Mouse (Mus musculus): ENCODE data around the gene Ecm1. TPM values are rescaled to one million over a fixed set of nuclear protein-coding genes. Genes with fewer than 3 reads are reported as not detected.

The Ecm1 gene
- polyA plus RNA-seq, 1 experiment from 2014 or later: 20.5 TPM

- Histone ChIP-seq H3K27ac (ENCODE audit: low read depth, low read length) (no peak overlapping the region), H3K36me3 (ENCODE audit: control insufficient read depth, insufficient read depth, low read length) (peaks cover 6% of the 10 kb centered on the region), H3K4me2 (ENCODE audit: low read depth) (no peak overlapping the region), H3K4me3 (ENCODE audit: low read depth, low read length) (no peak overlapping the region), H3K27me3 (ENCODE audit: control insufficient read depth, insufficient read depth, low read length) (no peaks in the 10 kb centered on the region), H3K9me3 (ENCODE audit: control insufficient read depth, low read length) (no peaks in the 10 kb centered on the region), H3K4me1 (ENCODE audit: control insufficient read depth, insufficient read depth, low read length) (no peaks in the 10 kb centered on the region), H3K9ac (ENCODE audit: low read length) (no peak overlapping the region)
- ATAC-seq (ENCODE audit: insufficient read depth, low FRiP score, low TSS enrichment): no peak
- 97% methylated on average over 9 of the region's 9 CpGs for WGBS
- DNase-seq (ENCODE audit: low spot score): no peak
These were observed 7.1 kb downstream of the Ecm1 start for GRCm38 (mm10) chr3:95732297-95732696.

- no peaks in the 10 kb centered on the region for H3K4me1 ChIP-seq (ENCODE audit: control insufficient read depth, insufficient read depth, low read length)
- H3K36me3 ChIP-seq (ENCODE audit: control insufficient read depth, insufficient read depth, low read length): peaks cover 6% of the 10 kb centered on the region
- 90% methylated on average over 4 of the region's 4 CpGs for WGBS
- no peak overlapping the region for H3K9ac ChIP-seq (ENCODE audit: low read length)
- H3K27me3 ChIP-seq (ENCODE audit: control insufficient read depth, insufficient read depth, low read length): no peaks in the 10 kb centered on the region
- DNase-seq (ENCODE audit: low spot score) (no peak), ATAC-seq (ENCODE audit: insufficient read depth, low FRiP score, low TSS enrichment) (no peak)
- H3K4me2 ChIP-seq (ENCODE audit: low read depth): no peak overlapping the region
- H3K9me3 ChIP-seq (ENCODE audit: control insufficient read depth, low read length): no peaks in the 10 kb centered on the region
- no peak overlapping the region for H3K27ac ChIP-seq (ENCODE audit: low read depth, low read length)
- no peak overlapping the region for H3K4me3 ChIP-seq (ENCODE audit: low read depth, low read length)
These were observed 7.6 kb downstream of the Ecm1 start for GRCm38 (mm10) chr3:95731802-95732201.

- no peak overlapping the region for H3K9ac ChIP-seq (ENCODE audit: low read length)
- WGBS: 76% methylated on average over 7 of the region's 7 CpGs
- DNase-seq (ENCODE audit: low spot score) (no peak), ATAC-seq (ENCODE audit: insufficient read depth, low FRiP score, low TSS enrichment) (no peak)
- no peak overlapping the region for H3K27ac ChIP-seq (ENCODE audit: low read depth, low read length)
- H3K36me3 ChIP-seq (ENCODE audit: control insufficient read depth, insufficient read depth, low read length): peaks cover 4% of the 10 kb centered on the region
- H3K4me3 ChIP-seq (ENCODE audit: low read depth, low read length): no peak overlapping the region
- H3K27me3 ChIP-seq (ENCODE audit: control insufficient read depth, insufficient read depth, low read length): no peaks in the 10 kb centered on the region
- H3K4me2 ChIP-seq (ENCODE audit: low read depth): no peak overlapping the region
- H3K4me1 ChIP-seq (ENCODE audit: control insufficient read depth, insufficient read depth, low read length): no peaks in the 10 kb centered on the region
- H3K9me3 ChIP-seq (ENCODE audit: control insufficient read depth, low read length): no peaks in the 10 kb centered on the region
These were observed 8.9 kb downstream of the Ecm1 start for GRCm38 (mm10) chr3:95730431-95730830.

DNA sequence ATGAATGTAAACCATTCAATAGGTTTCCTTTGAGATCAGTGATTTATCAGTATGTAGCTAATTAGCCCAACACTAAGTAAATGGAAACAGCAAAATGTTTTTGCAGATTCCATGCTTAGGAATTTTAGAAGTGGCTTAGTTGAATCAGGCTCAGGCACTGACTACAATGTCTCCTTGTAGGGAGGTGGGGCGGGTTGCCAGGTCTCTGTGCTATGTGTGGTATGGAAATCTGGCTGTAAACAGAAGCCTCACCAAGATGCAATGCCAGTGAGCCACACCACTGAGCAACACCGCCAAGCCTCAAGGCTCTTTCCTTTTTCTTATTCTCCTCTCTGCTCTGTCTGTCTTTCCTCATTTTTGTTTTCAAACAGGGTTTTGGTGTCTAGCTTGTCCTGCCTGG is 10.5 kb downstream of the Ecm1 start:
- DNase-seq (ENCODE audit: low spot score): no peak
- H3K4me3 ChIP-seq (ENCODE audit: low read depth, low read length): no peak overlapping the region
- 79% methylated on average over 2 of the region's 2 CpGs for WGBS

GRCm38 (mm10) chr3:95726696-95727358 is 12.5 kb downstream of the Ecm1 start:
- H3K4me3 ChIP-seq (ENCODE audit: low read depth, low read length): no peak overlapping the region
- no peak overlapping the region for H3K9ac ChIP-seq (ENCODE audit: low read length)
- H3K36me3 ChIP-seq (ENCODE audit: control insufficient read depth, insufficient read depth, low read length): no peaks in the 10 kb centered on the region
- no peak overlapping the region for H3K4me2 ChIP-seq (ENCODE audit: low read depth)
- H3K27ac ChIP-seq (ENCODE audit: low read depth, low read length): no peak overlapping the region
- H3K27me3 ChIP-seq (ENCODE audit: control insufficient read depth, insufficient read depth, low read length): no peaks in the 10 kb centered on the region
- no peaks in the 10 kb centered on the region for H3K9me3 ChIP-seq (ENCODE audit: control insufficient read depth, low read length)
- DNase-seq (ENCODE audit: low spot score) (no peak), ATAC-seq (ENCODE audit: insufficient read depth, low FRiP score, low TSS enrichment) (no peak)
- WGBS: 78% methylated on average over 7 of the region's 7 CpGs
- H3K4me1 ChIP-seq (ENCODE audit: control insufficient read depth, insufficient read depth, low read length): no peaks in the 10 kb centered on the region

More for the DNA sequence above, 10.5 kb downstream of the Ecm1 start:
- no peaks in the 10 kb centered on the region for H3K27me3 ChIP-seq (ENCODE audit: control insufficient read depth, insufficient read depth, low read length)
- H3K27ac ChIP-seq (ENCODE audit: low read depth, low read length): no peak overlapping the region
- H3K4me1 ChIP-seq (ENCODE audit: control insufficient read depth, insufficient read depth, low read length): no peaks in the 10 kb centered on the region
- H3K9ac ChIP-seq (ENCODE audit: low read length): no peak overlapping the region
- no peaks in the 10 kb centered on the region for H3K9me3 ChIP-seq (ENCODE audit: control insufficient read depth, low read length)
- H3K4me2 ChIP-seq (ENCODE audit: low read depth): no peak overlapping the region
- H3K36me3 ChIP-seq (ENCODE audit: control insufficient read depth, insufficient read depth, low read length): no peaks in the 10 kb centered on the region
- no peak for ATAC-seq (ENCODE audit: insufficient read depth, low FRiP score, low TSS enrichment)

- ATAC-seq (ENCODE audit: insufficient read depth, low FRiP score, low TSS enrichment) (no peak), DNase-seq (ENCODE audit: low spot score) (no peak)
- no peak overlapping the region for H3K27ac ChIP-seq (ENCODE audit: low read depth, low read length)
- H3K9me3 ChIP-seq (ENCODE audit: control insufficient read depth, low read length): no peaks in the 10 kb centered on the region
- H3K4me2 ChIP-seq (ENCODE audit: low read depth): no peak overlapping the region
- H3K9ac ChIP-seq (ENCODE audit: low read length): no peak overlapping the region
- no peaks in the 10 kb centered on the region for H3K4me1 ChIP-seq (ENCODE audit: control insufficient read depth, insufficient read depth, low read length)
- WGBS: 86% methylated on average over 7 of the region's 7 CpGs
- no peak overlapping the region for H3K4me3 ChIP-seq (ENCODE audit: low read depth, low read length)
- no peaks in the 10 kb centered on the region for H3K36me3 ChIP-seq (ENCODE audit: control insufficient read depth, insufficient read depth, low read length)
- no peaks in the 10 kb centered on the region for H3K27me3 ChIP-seq (ENCODE audit: control insufficient read depth, insufficient read depth, low read length)
These were observed 13.5 kb downstream of the Ecm1 start for GRCm38 (mm10) chr3:95725863-95726262.

- no peaks in the 10 kb centered on the region for H3K36me3 ChIP-seq (ENCODE audit: control insufficient read depth, insufficient read depth, low read length)
- ATAC-seq (ENCODE audit: insufficient read depth, low FRiP score, low TSS enrichment) (no peak), DNase-seq (ENCODE audit: low spot score) (no peak)
- H3K27ac ChIP-seq (ENCODE audit: low read depth, low read length): no peak overlapping the region
- no peaks in the 10 kb centered on the region for H3K4me1 ChIP-seq (ENCODE audit: control insufficient read depth, insufficient read depth, low read length)
- no peaks in the 10 kb centered on the region for H3K27me3 ChIP-seq (ENCODE audit: control insufficient read depth, insufficient read depth, low read length)
- H3K4me3 ChIP-seq (ENCODE audit: low read depth, low read length): no peak overlapping the region
- H3K4me2 ChIP-seq (ENCODE audit: low read depth): no peak overlapping the region
- WGBS: 64% methylated on average over 3 of the region's 3 CpGs
- H3K9ac ChIP-seq (ENCODE audit: low read length): no peak overlapping the region
- no peaks in the 10 kb centered on the region for H3K9me3 ChIP-seq (ENCODE audit: control insufficient read depth, low read length)
These were observed 17.0 kb downstream of the Ecm1 start for GRCm38 (mm10) chr3:95722386-95722785.

GRCm38 (mm10) chr3:95718153-95718552 is 21.2 kb downstream of the Ecm1 start:
- no peaks in the 10 kb centered on the region for H3K9me3 ChIP-seq (ENCODE audit: control insufficient read depth, low read length)
- no peaks in the 10 kb centered on the region for H3K27me3 ChIP-seq (ENCODE audit: control insufficient read depth, insufficient read depth, low read length)
- H3K4me1 ChIP-seq (ENCODE audit: control insufficient read depth, insufficient read depth, low read length): no peaks in the 10 kb centered on the region
- H3K9ac ChIP-seq (ENCODE audit: low read length): no peak overlapping the region
- no peak overlapping the region for H3K4me2 ChIP-seq (ENCODE audit: low read depth)
- H3K27ac ChIP-seq (ENCODE audit: low read depth, low read length): no peak overlapping the region
- DNase-seq (ENCODE audit: low spot score): no peak
- ATAC-seq (ENCODE audit: insufficient read depth, low FRiP score, low TSS enrichment): no peak
- WGBS: 81% methylated on average over 2 of the region's 2 CpGs
- no peak overlapping the region for H3K4me3 ChIP-seq (ENCODE audit: low read depth, low read length)
- H3K36me3 ChIP-seq (ENCODE audit: control insufficient read depth, insufficient read depth, low read length): no peaks in the 10 kb centered on the region

GRCm38 (mm10) chr3:95716075-95716474 is 23.3 kb downstream of the Ecm1 start:
- H3K27ac ChIP-seq (ENCODE audit: low read depth, low read length): no peak overlapping the region
- H3K27me3 ChIP-seq (ENCODE audit: control insufficient read depth, insufficient read depth, low read length): no peaks in the 10 kb centered on the region
- no peak overlapping the region for H3K4me3 ChIP-seq (ENCODE audit: low read depth, low read length)
- H3K9me3 ChIP-seq (ENCODE audit: control insufficient read depth, low read length): no peaks in the 10 kb centered on the region
- H3K4me1 ChIP-seq (ENCODE audit: control insufficient read depth, insufficient read depth, low read length): no peaks in the 10 kb centered on the region
- H3K4me2 ChIP-seq (ENCODE audit: low read depth): no peak overlapping the region
- no peak for DNase-seq (ENCODE audit: low spot score)
- WGBS: 84% methylated on average over 1 of the region's 1 CpGs
- H3K36me3 ChIP-seq (ENCODE audit: control insufficient read depth, insufficient read depth, low read length): no peaks in the 10 kb centered on the region
- H3K9ac ChIP-seq (ENCODE audit: low read length): no peak overlapping the region
- ATAC-seq (ENCODE audit: insufficient read depth, low FRiP score, low TSS enrichment): no peak
